Mouse (Mus musculus) gastrocnemius, adult 2 months (tissue): ENCODE data around the gene Nat8f6. TPM values are rescaled to one million over a fixed set of nuclear protein-coding genes. Genes with fewer than 3 reads are reported as not detected.
"Not testable (repeated sequence)": the region's sequence is repeated elsewhere in the genome, so short reads cannot be mapped to it uniquely, and the experiment has no call there.

Experiments
- DNase-seq: peaks from one replicate; pipeline ENCODE4 v3.0.0; 2022
- H3K27ac ChIP-seq: fragments of 200-600 bp; 2 replicates; pipeline ENCODE4 v1.8.1; 2022; ENCODE audit warnings: mild to moderate bottlenecking
- H3K4me3 ChIP-seq: fragments of 200-600 bp; 2 replicates; pipeline ENCODE4 v1.8.1; 2022; ENCODE audit warnings: mild to moderate bottlenecking, moderate library complexity
- CTCF ChIP-seq: fragments of 200-600 bp; IDR thresholded peaks from 2 replicates; pipeline ENCODE4 v1.8.1; 2022; ENCODE audit warnings: antibody characterized with exemption, mild to moderate bottlenecking, moderate library complexity
- intact Hi-C: fragments of 180-260 bp; cut with DNase I; formaldehyde crosslinking; loops from one replicate; pipeline ENCODE4 v1.15.1; 2025
- total RNA-seq, 2 experiments: library from RNA; stranded (reverse); gene quantifications; 2 replicates each; pipeline ENCODE4 v1.2.3; 2021

Nat8f6 gene
- total RNA-seq, 2 experiments from 2014 or later, result not detected

- no peak for TF ChIP-seq CTCF
- no peak within 1 kb of the TSS for H3K4me3 ChIP-seq
- DNase-seq, result no peak
- intact Hi-C loops, result loop anchor here (10.0 kb wide), 1 partner anchor 173 kb away; no protein-coding TSS in a partner anchor
- H3K27ac ChIP-seq, result no peak within 1 kb of the TSS
Observed at GRCm38 (mm10) chr6:85831796-85832321, 11.1 kb upstream of the Nat8f6 start, which contains the start of gene Nat8. Gene Nat8, minus strand, starts transcription at chr6:85832082.

GRCm38 (mm10) chr6:85829462-85829861 lies 8.7 kb upstream of the Nat8f6 start:
- intact Hi-C loops, result no loop called here
- Histone ChIP-seq H3K27ac (no peak overlapping the region), H3K4me3 (no peak overlapping the region)
- no peak for DNase-seq
- no peak for TF ChIP-seq CTCF

- Histone ChIP-seq H3K27ac (no peak overlapping the region), H3K4me3 (no peak overlapping the region)
- intact Hi-C loops, result no loop called here
- no peak for DNase-seq
- TF ChIP-seq CTCF, result no peak
Observed at GRCm38 (mm10) chr6:85825886-85826285, 5.1 kb upstream of the Nat8f6 start.

- Histone ChIP-seq H3K27ac (no peak overlapping the region), H3K4me3 (no peak overlapping the region)
- DNase-seq, result no peak
- no peak for TF ChIP-seq CTCF
- intact Hi-C loops, result no loop called here
Observed at GRCm38 (mm10) chr6:85823382-85824090, 2.8 kb upstream of the Nat8f6 start.

GRCm38 (mm10) chr6:85822286-85822685 lies 1.5 kb upstream of the Nat8f6 start:
- H3K4me3 ChIP-seq, result no peak overlapping the region
- no peak overlapping the region for H3K27ac ChIP-seq
- intact Hi-C loops, result no loop called here
- TF ChIP-seq CTCF, result no peak
- no peak for DNase-seq

GRCm38 (mm10) chr6:85818338-85818737 lies 2.4 kb downstream of the Nat8f6 start:
- Histone ChIP-seq H3K4me3 (no peak overlapping the region), H3K27ac (no peak overlapping the region)
- TF ChIP-seq CTCF, result no peak
- intact Hi-C loops, result no loop called here
- DNase-seq, result no peak

- intact Hi-C loops, result no loop called here
- no peak for TF ChIP-seq CTCF
- H3K4me3 ChIP-seq, result no peak overlapping the region
- H3K27ac ChIP-seq, result no peak overlapping the region
- no peak for DNase-seq
Observed at GRCm38 (mm10) chr6:85813339-85813738, 7.4 kb downstream of the Nat8f6 start.

GRCm38 (mm10) chr6:85810942-85811537 lies 9.7 kb downstream of the Nat8f6 start:
- DNase-seq, intact Hi-C loops, H3K27ac ChIP-seq, H3K4me3 ChIP-seq: not testable (repeated sequence)

- DNase-seq, H3K27ac ChIP-seq, H3K4me3 ChIP-seq, intact Hi-C loops: not testable (repeated sequence)
Observed at GRCm38 (mm10) chr6:85810514-85810913, 10.2 kb downstream of the Nat8f6 start.

GRCm38 (mm10) chr6:85809784-85810183 lies 11.0 kb downstream of the Nat8f6 start:
- DNase-seq, H3K4me3 ChIP-seq, H3K27ac ChIP-seq, intact Hi-C loops: not testable (repeated sequence)

GRCm38 (mm10) chr6:85803180-85803579 lies 17.6 kb downstream of the Nat8f6 start:
- intact Hi-C loops, H3K4me3 ChIP-seq, H3K27ac ChIP-seq: not testable (repeated sequence)
- peak; percentile 31 for DNase-seq

- H3K27ac ChIP-seq, intact Hi-C loops, H3K4me3 ChIP-seq: not testable (repeated sequence)
- peak; percentile 39 for DNase-seq
- TF ChIP-seq CTCF, result peak; percentile 48
Observed at GRCm38 (mm10) chr6:85765532-85765931, 55.2 kb downstream of the Nat8f6 start, which contains the start of gene Nat8f3. Gene Nat8f3, minus strand, starts transcription at chr6:85765754.

- H3K4me3 ChIP-seq, intact Hi-C loops, H3K27ac ChIP-seq, DNase-seq: not testable (repeated sequence)
Observed at GRCm38 (mm10) chr6:85763127-85764070, 57.4 kb downstream of the Nat8f6 start.

GRCm38 (mm10) chr6:85762678-85763077 lies 58.1 kb downstream of the Nat8f6 start:
- DNase-seq, intact Hi-C loops, H3K27ac ChIP-seq, H3K4me3 ChIP-seq: not testable (repeated sequence)
